Mouse (Mus musculus): ENCODE measurements around the gene Neu3.

- no peak for TF ChIP-seq CTCF (IDR thresholded peaks at IDR 0.05; ENCODE audit: borderline replicate concordance, insufficient read depth, low read depth, low read length)
- no peak for TF ChIP-seq POLR2A (IDR thresholded peaks at IDR 0.05; ENCODE audit: borderline replicate concordance, insufficient read depth, low read length)
Measured at GRCm38 (mm10) chr7:99786774-99787173, 41.4 kb downstream of the Neu3 start.
